Mouse (Mus musculus): ENCODE measurements at regions not wholly inside any gene's neighbourhood (a gene's known extent, or its start where the extent isn't known, plus 50 kb on each side); places are given as distances from the start of the nearest gene placed in this dataset.
"Not testable (repeated sequence)": the region's sequence is repeated elsewhere in the genome, so short reads cannot be mapped to it uniquely, and the experiment has no call there.

GRCm38 (mm10) chr17:17293932-17294534 lies 80.1 kb upstream of the Riok2 start:
- peak; percentile 88 for DNase-seq

- not testable (repeated sequence) for DNase-seq
These were observed 79.1 kb upstream of the Riok2 start for GRCm38 (mm10) chr17:17295037-17295436.

- DNase-seq: not testable (repeated sequence)
These were observed 70.6 kb upstream of the Riok2 start for GRCm38 (mm10) chr17:17303496-17303895.

Measured in right cerebral cortex, postnatal 25 days (tissue).